Comparison of ENCODE assay signal across 20 mouse cellular contexts in genomic region chr4:151968204-151968921, GRCm38 (mm10). TPM values are rescaled to one million over a fixed set of nuclear protein-coding genes. Genes with fewer than 3 reads are reported as not detected.
A peak's percentile ranks its signal among the peaks of the same experiment; 100 is the strongest.
DNase-seq lines count a peak whose midpoint lies in the region; TF ChIP-seq lines count a peak whose summit lies in the region.
"Had no signal": no experiment of that assay in that cellular context is flagged by ENCODE, and none has a peak within 500 bp of the region (broad histone marks: within the 10 kb centered on the region; RNA-seq: fewer than 3 reads in every experiment).

No protein-coding gene starts in this region.

- no peaks in the 10 kb centered on the region for H3K27me3 ChIP-seq in testis, adult 2 months (ENCODE audit: control insufficient read depth, insufficient read depth, low read length)
- H3K27me3 ChIP-seq: intestine, embryonic 15.5 days; limb, embryonic 13.5 days had no signal

- no peak for TF ChIP-seq CTCF in gastrocnemius, adult 2 months (IDR thresholded peaks at IDR 0.05)
- no peak for TF ChIP-seq CTCF in testis, adult 2 months (IDR thresholded peaks at IDR 0.05; ENCODE audit: control insufficient read depth, insufficient read depth, insufficient replicate concordance, low read depth, low read length)

- no peaks in the 10 kb centered on the region; the same call in none of the 2 replicates for H3K36me3 ChIP-seq in testis, adult 2 months (ENCODE audit: control insufficient read depth, insufficient read depth, low read length)

- no peak for TF ChIP-seq POLR2A in testis, adult 2 months (IDR thresholded peaks at IDR 0.05; ENCODE audit: control insufficient read depth, low read depth, low read length)

- no peak overlapping the region for H3K27ac ChIP-seq in gastrocnemius, adult 2 months
- H3K27ac ChIP-seq in testis, adult 2 months (ENCODE audit: control insufficient read depth, insufficient read depth, low read depth, low read length): no peak overlapping the region
- H3K27ac ChIP-seq: intestine, embryonic 15.5 days; limb, embryonic 13.5 days had no signal

- DNase-seq in gastrocnemius, adult 2 months: peak; percentile 14
- DNase-seq in gastrocnemius, postnatal 4 days (ENCODE audit: low spot score in 2 of 2): no peak
- peak; percentile 37 to 62 for DNase-seq in kidney, postnatal 4 days
- DNase-seq in kidney, postnatal 10 days: no peak
- DNase-seq in testis, postnatal 14 days (ENCODE audit: low spot score): no peak
- no peak for DNase-seq in natural killer cell, adult 2 months (ENCODE audit: low spot score in 2 of 2)
- no peak for DNase-seq in layer of hippocampus, postnatal 36 days
- DNase-seq: adrenal gland, postnatal 25 days; cerebellum, adult 18-20 months; cerebellum, postnatal 25 days; embryo, embryonic 11 days; heart, adult 18-20 months; heart, postnatal 36 days; lung, adult 2 months; right cerebral cortex, postnatal 14 days; spleen, adult 18-20 months; thymus, adult 2 months had no signal

- H3K4me3 ChIP-seq in gastrocnemius, adult 2 months: no peak overlapping the region
- peak overlapping the region; percentile 61 for H3K4me3 ChIP-seq in testis, adult 2 months (ENCODE audit: control insufficient read depth, low read depth, low read length)
- H3K4me3 ChIP-seq: intestine, embryonic 15.5 days; limb, embryonic 13.5 days had no signal

- H3K4me1 ChIP-seq in testis, adult 2 months (ENCODE audit: control insufficient read depth, insufficient read depth, low read length): no peaks in the 10 kb centered on the region
- H3K4me1 ChIP-seq: intestine, embryonic 15.5 days; limb, embryonic 13.5 days had no signal

- intact Hi-C loops in gastrocnemius, adult 2 months (cut with DNase I): no loop called here

RNA-seq across cellular contexts. Expression of gene Thap3, which starts 20.4 kb away (rescaled TPM):
- total RNA-seq in gastrocnemius, adult 2 months (2021): 10 to 100 TPM; 31.1 to 32.5 TPM
- total RNA-seq in gastrocnemius, postnatal 4 days (2021): 10 to 100 TPM; 45.3 to 48.9 TPM
- 4.2 and 5.5 TPM in 2 replicates for polyA plus RNA-seq in testis, adult 2 months (2012; rRNA removed)
- 10 to 100 TPM; 24.6 to 29.9 TPM for total RNA-seq in layer of hippocampus, postnatal 36 days (2021)

RNA-seq across cellular contexts. Expression of gene Phf13, which starts 27.7 kb away (rescaled TPM):
- total RNA-seq in gastrocnemius, adult 2 months (2021): 1 to 10 TPM; 4.5 to 4.6 TPM
- total RNA-seq in gastrocnemius, postnatal 4 days (2021): 10 to 100 TPM; 13.9 to 16.1 TPM
- 41.8 and 43.6 TPM in 2 replicates for polyA plus RNA-seq in testis, adult 2 months (2012; rRNA removed)
- 10 to 100 TPM; 11.1 to 11.6 TPM for total RNA-seq in layer of hippocampus, postnatal 36 days (2021)

RNA-seq across cellular contexts. Expression of gene Dnajc11, which starts 34.9 kb away (rescaled TPM):
- 10 to 100 TPM; 52.8 to 70.8 TPM for total RNA-seq in gastrocnemius, adult 2 months (2021)
- total RNA-seq in gastrocnemius, postnatal 4 days (2021): 10 to 100 TPM; 60.8 to 81.1 TPM
- 28.6 and 31.2 TPM in 2 replicates for polyA plus RNA-seq in testis, adult 2 months (2012; rRNA removed)
- 10 to 100 TPM; 62.0 to 63.1 TPM for total RNA-seq in layer of hippocampus, postnatal 36 days (2021)

RNA-seq across cellular contexts. Expression of gene Klhl21, which starts 40.2 kb away (rescaled TPM):
- 100 to 1,000 TPM in 1 of 2 experiments, 10 to 100 TPM in 1; 92.5 to 125 TPM for total RNA-seq in gastrocnemius, adult 2 months (2021)
- total RNA-seq in gastrocnemius, postnatal 4 days (2021): 10 to 100 TPM; 37.2 to 38.9 TPM
- polyA plus RNA-seq in testis, adult 2 months (2012; rRNA removed): 17.1 TPM in 2 replicates
- 10 to 100 TPM; 20.5 to 21.4 TPM for total RNA-seq in layer of hippocampus, postnatal 36 days (2021)

RNA-seq across cellular contexts. Expression of gene Zbtb48, which starts 59.1 kb away (rescaled TPM):
- 1 to 10 TPM; 2.4 to 3.3 TPM for total RNA-seq in gastrocnemius, adult 2 months (2021)
- 1 to 10 TPM; 5.5 to 5.7 TPM for total RNA-seq in gastrocnemius, postnatal 4 days (2021)
- 18.2 and 22.4 TPM in 2 replicates for polyA plus RNA-seq in testis, adult 2 months (2012; rRNA removed)
- total RNA-seq in layer of hippocampus, postnatal 36 days (2021): 10 to 100 TPM; 11.7 to 13.7 TPM

Comparison
In these comparisons a context has a peak if more than half of its experiments do, and no peak if none do; other contexts are left out.
1. DNase-seq: peak in gastrocnemius, adult 2 months (single experiment) and kidney, postnatal 4 days (2 of 2); none in gastrocnemius, postnatal 4 days (0 of 2), kidney, postnatal 10 days (single experiment), testis, postnatal 14 days (single experiment), natural killer cell, adult 2 months (0 of 2) and layer of hippocampus, postnatal 36 days (0 of 2).